Mouse (Mus musculus) neural tube, embryonic 12.5 days (tissue): ENCODE results near the gene Edaradd. TPM values are rescaled to one million over a fixed set of nuclear protein-coding genes. Genes with fewer than 3 reads are reported as not detected.
A peak's percentile ranks its signal among the peaks of the same experiment; 100 is the strongest.

Experiments
- ATAC-seq: fragments of 200-750 bp; cut with Nextera tagmentation; 2 replicates; pipeline ENCODE4 v1.8.0; 2017; ENCODE audit warnings: low read depth, mild to moderate bottlenecking, moderate TSS enrichment, moderate library complexity; ENCODE audit not compliant: low FRiP score
- H3K27ac ChIP-seq: fragments of 300-500 bp; sonication (generic); 2 replicates; pipeline ENCODE4 v1.5.1; 2016
- H3K27me3 ChIP-seq: fragments of 300-500 bp; sonication (generic); replicated peaks from 2 replicates; pipeline ENCODE4 v1.6.1; 2016; ENCODE audit warnings: mild to moderate bottlenecking
- H3K36me3 ChIP-seq: fragments of 300-500 bp; sonication (generic); 2 replicates; pipeline ENCODE4 v1.6.1; 2016; ENCODE audit warnings: mild to moderate bottlenecking
- H3K4me1 ChIP-seq: fragments of 300-500 bp; sonication (generic); 2 replicates; pipeline ENCODE4 v1.6.1; 2016
- H3K4me2 ChIP-seq: fragments of 300-500 bp; sonication (generic); replicated peaks from 2 replicates; pipeline ENCODE4 v1.6.1; 2016; ENCODE audit warnings: mild to moderate bottlenecking
- H3K4me3 ChIP-seq: fragments of 300-500 bp; sonication (generic); 2 replicates; pipeline ENCODE4 v1.5.1; 2016
- H3K9ac ChIP-seq: fragments of 300-500 bp; sonication (generic); 2 replicates; pipeline ENCODE4 v1.6.1; 2016; ENCODE audit warnings: mild to moderate bottlenecking
- H3K9me3 ChIP-seq: fragments of 300-500 bp; sonication (generic); 2 replicates; pipeline ENCODE4 v1.6.1; 2016; ENCODE audit warnings: mild to moderate bottlenecking
- WGBS: fragments of 180-500 bp; shearing (Covaris S2); methylation state at CpG from one replicate; pipeline ENCODE4 v1.1.7; 2016; 5-methylcytosine and 5-hydroxymethylcytosine counted together
- polyA plus RNA-seq: library from polyadenylated mRNA; unstranded; fragments of >200 nt; fragmentation: Nextera tagmentation; extraction: Ambion mirVana; gene quantifications from 2 replicates; pipeline ENCODE4 v1.2.1, GENCODE M21; 2016

The Edaradd gene
- polyA plus RNA-seq, 1 experiment from 2014 or later, result 1.0 TPM

- WGBS, result 88% methylated on average over 5 of the region's 5 CpGs
- ATAC-seq, result no peak
- Histone ChIP-seq H3K4me1 (peaks cover 8% of the 10 kb centered on the region), H3K36me3 (no peaks in the 10 kb centered on the region), H3K27ac (no peak overlapping the region), H3K4me2 (no peak overlapping the region), H3K9ac (no peak overlapping the region), H3K4me3 (no peak overlapping the region), H3K9me3 (no peaks in the 10 kb centered on the region), H3K27me3 (no peaks in the 10 kb centered on the region)
Observed at GRCm38 (mm10) chr13:12543246-12543645, 23.0 kb upstream of the Edaradd start.

GRCm38 (mm10) chr13:12542006-12542981, 22.1 kb upstream of the Edaradd start:
- Histone ChIP-seq H3K4me2 (peak overlapping the region; percentile 41), H3K4me1 (peaks cover 8% of the 10 kb centered on the region), H3K36me3 (no peaks in the 10 kb centered on the region), H3K27me3 (no peaks in the 10 kb centered on the region), H3K4me3 (no peak overlapping the region), H3K9me3 (no peaks in the 10 kb centered on the region), H3K9ac (no peak overlapping the region), H3K27ac (no peak overlapping the region)
- ATAC-seq, result peak; percentile 65; the same call in 1 of the 2 replicates
- WGBS, result 16% methylated on average over 23 of the region's 23 CpGs

- H3K27me3 ChIP-seq, result no peaks in the 10 kb centered on the region
- no peak overlapping the region for H3K27ac ChIP-seq
- WGBS, result 64% methylated on average over 13 of the region's 13 CpGs
- H3K36me3 ChIP-seq, result no peaks in the 10 kb centered on the region
- 0 out of 2 replicates have a peak overlapping the region, but pooled peaks have one; percentile 14 for H3K4me2 ChIP-seq
- no peak for ATAC-seq
- no peak overlapping the region for H3K4me3 ChIP-seq
- no peak overlapping the region for H3K9ac ChIP-seq
- no peaks in the 10 kb centered on the region for H3K9me3 ChIP-seq
- H3K4me1 ChIP-seq, result peaks cover 8% of the 10 kb centered on the region
Observed at GRCm38 (mm10) chr13:12540119-12540518, 19.9 kb upstream of the Edaradd start.

- Histone ChIP-seq H3K27ac (no peak overlapping the region), H3K9ac (no peak overlapping the region), H3K9me3 (no peaks in the 10 kb centered on the region), H3K4me3 (no peak overlapping the region), H3K4me1 (peaks cover 8% of the 10 kb centered on the region), H3K27me3 (no peaks in the 10 kb centered on the region), H3K36me3 (no peaks in the 10 kb centered on the region), H3K4me2 (peak overlapping the region; percentile 14; the same call in 1 of the 2 replicates)
- 0 out of 2 replicates have a peak, but pooled peaks have one; percentile 14 for ATAC-seq
- 15% methylated on average over 11 of the region's 11 CpGs for WGBS
Observed at GRCm38 (mm10) chr13:12539716-12540115, 19.5 kb upstream of the Edaradd start.

GRCm38 (mm10) chr13:12537971-12538370, 17.7 kb upstream of the Edaradd start:
- no peak overlapping the region for H3K9ac ChIP-seq
- H3K9me3 ChIP-seq, result no peaks in the 10 kb centered on the region
- H3K4me1 ChIP-seq, result peaks cover 8% of the 10 kb centered on the region
- H3K27me3 ChIP-seq, result no peaks in the 10 kb centered on the region
- WGBS, result 76% methylated on average over 6 of the region's 6 CpGs
- no peak overlapping the region for H3K4me3 ChIP-seq
- H3K36me3 ChIP-seq, result no peaks in the 10 kb centered on the region
- no peak overlapping the region for H3K4me2 ChIP-seq
- H3K27ac ChIP-seq, result no peak overlapping the region
- no peak for ATAC-seq

GRCm38 (mm10) chr13:12534628-12535027, 14.4 kb upstream of the Edaradd start:
- H3K27me3 ChIP-seq, result no peaks in the 10 kb centered on the region
- H3K36me3 ChIP-seq, result no peaks in the 10 kb centered on the region
- H3K9ac ChIP-seq, result no peak overlapping the region
- no peak overlapping the region for H3K4me3 ChIP-seq
- H3K4me2 ChIP-seq, result no peak overlapping the region
- H3K4me1 ChIP-seq, result no peaks in the 10 kb centered on the region
- H3K9me3 ChIP-seq, result no peaks in the 10 kb centered on the region
- no peak overlapping the region for H3K27ac ChIP-seq
- ATAC-seq, result no peak
- WGBS, result 89% methylated on average over 3 of the region's 3 CpGs

GRCm38 (mm10) chr13:12525678-12526077, 5.4 kb upstream of the Edaradd start:
- Histone ChIP-seq H3K9ac (no peak overlapping the region), H3K36me3 (no peaks in the 10 kb centered on the region), H3K9me3 (no peaks in the 10 kb centered on the region), H3K27me3 (no peaks in the 10 kb centered on the region), H3K27ac (no peak overlapping the region), H3K4me3 (no peak overlapping the region), H3K4me2 (no peak overlapping the region), H3K4me1 (no peaks in the 10 kb centered on the region)
- no peak for ATAC-seq
- WGBS, result 84% methylated on average over 4 of the region's 4 CpGs

GRCm38 (mm10) chr13:12522346-12522745, 2.1 kb upstream of the Edaradd start:
- Histone ChIP-seq H3K4me2 (no peak overlapping the region), H3K9ac (no peak overlapping the region), H3K9me3 (no peaks in the 10 kb centered on the region), H3K27ac (no peak overlapping the region), H3K4me1 (no peaks in the 10 kb centered on the region), H3K4me3 (no peak overlapping the region), H3K27me3 (peaks cover 6% of the 10 kb centered on the region; the same call in 1 of the 2 replicates), H3K36me3 (no peaks in the 10 kb centered on the region)
- no peak for ATAC-seq

- 4% methylated on average over 18 of the region's 18 CpGs for WGBS
- no peaks in the 10 kb centered on the region for H3K36me3 ChIP-seq
- peak overlapping the region; percentile 40; the same call in 1 of the 2 replicates for H3K9ac ChIP-seq
- H3K9me3 ChIP-seq, result no peaks in the 10 kb centered on the region
- H3K27me3 ChIP-seq, result peaks cover 6% of the 10 kb centered on the region; the same call in 1 of the 2 replicates
- no peak overlapping the region for H3K27ac ChIP-seq
- peak; percentile 49; the same call in 1 of the 2 replicates for ATAC-seq
- peak overlapping the region; percentile 25; the same call in 1 of the 2 replicates for H3K4me3 ChIP-seq
- H3K4me1 ChIP-seq, result no peaks in the 10 kb centered on the region
- peak overlapping the region; percentile 89 for H3K4me2 ChIP-seq
Observed at GRCm38 (mm10) chr13:12519371-12519770, 867 bp downstream of the Edaradd start.

- Histone ChIP-seq H3K36me3 (no peaks in the 10 kb centered on the region), H3K4me2 (no peak overlapping the region), H3K4me3 (no peak overlapping the region), H3K27me3 (no peaks in the 10 kb centered on the region), H3K27ac (no peak overlapping the region), H3K9ac (no peak overlapping the region), H3K4me1 (0 out of 2 replicates have a peak, but pooled peaks cover 2% of the 10 kb centered on the region), H3K9me3 (no peaks in the 10 kb centered on the region)
- WGBS, result 76% methylated on average over 9 of the region's 9 CpGs
- no peak for ATAC-seq
Observed at GRCm38 (mm10) chr13:12511189-12511965, 8.9 kb downstream of the Edaradd start.

- Histone ChIP-seq H3K27ac (no peak overlapping the region), H3K9me3 (no peaks in the 10 kb centered on the region), H3K9ac (no peak overlapping the region), H3K4me1 (0 out of 2 replicates have a peak, but pooled peaks cover 2% of the 10 kb centered on the region), H3K4me2 (no peak overlapping the region), H3K27me3 (no peaks in the 10 kb centered on the region), H3K4me3 (no peak overlapping the region), H3K36me3 (no peaks in the 10 kb centered on the region)
- no peak for ATAC-seq
- WGBS, result 88% methylated on average over 6 of the region's 6 CpGs
Observed at GRCm38 (mm10) chr13:12510032-12510431, 10.2 kb downstream of the Edaradd start.

- H3K4me3 ChIP-seq, result no peak overlapping the region
- H3K4me1 ChIP-seq, result peaks cover 9% of the 10 kb centered on the region
- WGBS, result 87% methylated on average over 6 of the region's 6 CpGs
- ATAC-seq, result no peak
- no peak overlapping the region for H3K27ac ChIP-seq
- no peaks in the 10 kb centered on the region for H3K36me3 ChIP-seq
- no peak overlapping the region for H3K4me2 ChIP-seq
- no peaks in the 10 kb centered on the region for H3K27me3 ChIP-seq
- no peaks in the 10 kb centered on the region for H3K9me3 ChIP-seq
- H3K9ac ChIP-seq, result no peak overlapping the region
Observed at GRCm38 (mm10) chr13:12507426-12507825, 12.8 kb downstream of the Edaradd start.
